Mouse (Mus musculus) kidney, postnatal 25 days (tissue): Measurements from ENCODE around the gene Hoxd13.

Experiments used
- DNase-seq, 2 experiments: peaks; one replicate each; pipeline ENCODE4 v3.0.0; 2021; ENCODE audit warnings: mixed read lengths in 2 of 2

Hoxd13 gene

GRCm38 (mm10) chr2:74709465-74710419 is 41.6 kb downstream of the Hoxd13 start:
- DNase-seq: peak in 1 of 2 experiments; percentile 45

DNA sequence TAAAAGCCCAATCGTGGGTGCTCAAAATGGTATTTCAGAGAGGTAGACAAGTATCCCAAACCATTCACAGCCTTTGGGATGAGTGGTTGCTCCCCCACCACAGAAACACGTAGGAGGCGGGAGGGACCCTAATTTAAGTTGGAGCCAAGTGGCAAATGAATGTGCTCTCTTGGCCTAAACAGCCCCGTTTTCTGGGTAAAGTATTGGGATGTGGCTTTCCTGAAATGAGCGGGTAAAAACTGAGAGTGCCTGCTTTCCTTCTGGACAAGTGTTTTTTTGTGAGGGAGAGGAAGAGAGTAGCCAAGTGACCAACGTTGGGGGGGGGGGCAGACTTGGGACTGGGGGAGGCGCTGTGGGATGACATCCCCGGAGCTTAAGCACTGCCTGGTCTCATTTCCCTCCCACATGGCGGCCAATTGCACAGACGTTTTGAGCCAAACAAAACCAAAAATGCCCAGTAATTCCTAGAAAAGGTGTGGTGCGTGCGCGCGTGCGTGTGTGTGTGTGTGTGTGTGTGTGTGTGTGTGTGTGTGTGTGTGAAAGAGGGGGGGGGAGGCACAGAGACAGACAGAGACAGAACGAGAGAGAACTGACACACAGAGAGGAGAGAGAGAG is 42.9 kb downstream of the Hoxd13 start:
- peak; percentile 58 for DNase-seq

DNA sequence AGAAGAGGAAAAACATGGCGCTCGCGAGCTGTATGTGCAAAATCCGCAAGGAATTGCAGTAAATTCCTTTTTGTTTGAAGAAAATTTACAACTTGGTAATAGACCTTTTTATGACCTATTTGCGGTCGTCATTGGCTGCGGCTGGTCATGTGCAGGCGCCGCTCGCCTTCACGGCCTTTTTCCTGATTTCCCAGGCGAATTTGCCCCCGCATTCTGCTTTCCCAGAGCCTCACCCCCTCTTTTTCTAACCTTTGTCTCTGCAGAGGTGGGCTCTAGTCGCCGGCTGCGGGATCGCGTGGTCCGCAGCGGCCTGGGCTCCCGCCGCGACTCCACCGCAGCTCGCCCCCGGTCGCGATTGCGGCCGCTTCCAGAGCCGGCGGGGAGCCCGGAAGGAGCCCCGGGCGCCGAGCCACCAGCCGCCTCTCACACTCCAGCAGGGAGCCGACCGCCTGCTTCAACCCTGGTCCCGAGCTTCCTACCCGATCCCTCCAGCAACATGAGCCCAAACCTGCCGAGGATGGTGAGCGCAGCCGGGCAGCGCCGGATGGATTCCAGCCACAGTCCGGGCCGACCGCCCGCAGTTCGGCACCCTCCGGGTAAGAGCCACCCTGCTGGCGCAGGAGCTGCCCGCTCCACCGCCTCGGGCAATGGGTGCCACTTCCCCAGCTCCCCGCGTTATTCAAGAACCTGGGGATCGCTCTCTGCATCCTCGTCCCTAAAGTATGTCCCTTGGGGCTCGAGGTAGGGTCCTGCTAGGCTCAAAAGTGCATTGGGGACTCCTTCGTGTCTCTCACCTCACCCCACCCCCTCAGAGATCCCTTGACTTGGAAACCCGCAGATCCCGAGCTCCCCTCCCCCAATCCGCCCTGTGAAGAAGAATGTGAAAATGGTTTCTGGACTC is 43.9 kb downstream of the Hoxd13 start, which contains the start of the genes Hoxd3 and Hoxd4:
Gene Hoxd3 (plus strand): TSS at position 207 of the 901 bp plus-strand sequence.
Gene Hoxd4 (plus strand): TSS at position 209 of the 901 bp plus-strand sequence.
- DNase-seq: peak; percentile 80 to 87

DNA sequence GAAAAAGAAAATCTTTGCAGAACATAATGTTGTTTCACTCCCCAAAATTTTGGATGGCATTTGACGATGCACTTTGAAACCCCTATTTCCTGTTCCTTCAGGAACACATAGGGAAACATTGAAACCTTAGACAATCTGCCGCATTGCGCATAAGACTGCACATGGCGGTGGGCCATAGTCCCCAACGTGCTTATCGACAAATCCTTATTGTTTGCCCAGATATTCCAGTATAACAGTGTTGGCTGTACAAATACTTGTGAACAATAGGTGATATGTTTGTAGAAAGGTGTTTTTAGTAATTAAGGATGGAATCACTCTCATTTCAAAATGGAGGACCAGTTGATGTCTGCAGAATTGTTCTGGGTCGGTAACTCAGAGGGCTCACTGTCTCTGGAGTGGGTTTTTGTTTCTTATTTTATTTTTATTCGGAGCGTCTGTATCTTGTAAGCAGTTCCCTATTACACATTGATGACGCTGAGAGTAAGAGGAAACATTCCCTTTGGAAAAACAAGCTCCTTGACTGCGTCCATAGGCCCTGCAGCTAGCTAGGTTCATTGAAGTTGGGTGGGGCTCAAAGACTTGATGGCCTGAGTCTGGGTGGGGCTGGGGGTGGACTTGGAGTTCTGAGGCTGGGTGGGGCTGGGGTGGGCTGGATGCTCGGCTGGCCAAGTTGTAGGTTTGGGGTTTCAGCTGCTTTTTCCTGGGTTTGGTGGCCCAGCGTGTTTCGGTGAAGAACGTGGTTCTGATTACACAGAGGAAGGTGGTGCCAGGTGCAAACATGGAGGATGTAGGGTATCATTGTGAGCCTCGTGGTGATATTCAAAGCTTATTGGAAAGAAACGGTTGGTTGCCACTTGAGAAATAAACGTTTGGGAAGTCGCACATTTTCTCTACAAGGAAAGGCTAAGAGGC is 45.4 kb downstream of the Hoxd13 start:
- peak in 1 of 2 experiments; percentile 47 for DNase-seq

- peak in 1 of 2 experiments; percentile 59 for DNase-seq
These were observed 46.2 kb downstream of the Hoxd13 start for GRCm38 (mm10) chr2:74714156-74714789.

DNA sequence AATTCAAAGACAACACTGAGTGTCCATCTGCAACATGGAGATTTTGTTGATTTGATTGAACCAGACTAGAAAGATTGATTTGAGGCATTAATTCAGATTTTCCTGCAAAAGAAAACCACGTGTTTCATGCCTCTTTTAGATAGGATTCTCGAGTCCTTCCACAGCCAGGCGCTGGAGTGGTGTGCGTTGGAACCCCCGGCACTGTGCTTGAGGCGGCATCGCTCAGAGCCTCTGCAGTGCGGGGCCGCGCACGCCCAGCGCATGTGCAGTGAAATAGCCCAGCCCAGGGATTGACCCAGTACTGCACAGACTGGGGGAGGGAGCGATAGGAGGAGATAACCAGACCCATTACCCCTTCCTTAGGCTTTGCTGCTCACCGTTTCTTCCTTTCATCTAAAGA is 46.8 kb downstream of the Hoxd13 start:
- DNase-seq: peak; percentile 62 to 77

DNA sequence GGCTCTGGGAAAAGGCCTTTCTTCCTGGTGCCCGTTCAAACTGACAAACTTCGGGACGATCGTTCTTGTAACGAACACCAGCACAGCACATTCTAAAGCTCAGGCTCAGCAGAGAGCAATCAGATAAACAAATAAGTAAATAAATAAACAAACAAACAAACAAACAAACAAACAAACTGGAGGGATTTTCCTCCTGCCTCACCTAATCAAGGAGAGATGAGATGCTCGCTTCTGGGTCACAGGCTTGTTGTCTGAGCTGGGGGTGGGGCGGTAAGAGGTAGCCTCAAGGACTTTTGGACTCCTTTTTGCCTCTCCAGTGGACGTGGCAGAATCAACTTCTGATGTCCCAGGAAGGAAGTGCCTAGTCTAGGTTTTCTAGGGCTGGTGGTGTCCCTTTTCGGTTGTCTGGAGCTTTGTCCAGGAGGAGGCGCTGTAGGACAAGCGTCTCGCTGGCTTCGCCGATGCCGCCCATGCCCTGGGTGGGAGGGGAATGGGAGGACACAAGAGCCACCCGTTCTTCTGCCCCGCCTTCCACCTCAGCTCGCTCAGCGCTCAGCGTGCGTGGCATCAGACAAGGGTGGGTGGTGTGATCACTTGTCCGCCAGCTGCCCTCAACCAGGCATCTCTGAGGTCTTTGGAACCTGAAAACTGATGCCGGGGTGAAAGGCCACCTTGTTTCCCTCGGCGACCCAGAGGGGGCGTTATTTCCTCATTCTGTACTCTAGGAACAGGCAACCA is 47.6 kb downstream of the Hoxd13 start:
- peak; percentile 94 to 96 for DNase-seq

GRCm38 (mm10) chr2:74720384-74720783 is 52.3 kb downstream of the Hoxd13 start:
- no peak for DNase-seq

DNA sequence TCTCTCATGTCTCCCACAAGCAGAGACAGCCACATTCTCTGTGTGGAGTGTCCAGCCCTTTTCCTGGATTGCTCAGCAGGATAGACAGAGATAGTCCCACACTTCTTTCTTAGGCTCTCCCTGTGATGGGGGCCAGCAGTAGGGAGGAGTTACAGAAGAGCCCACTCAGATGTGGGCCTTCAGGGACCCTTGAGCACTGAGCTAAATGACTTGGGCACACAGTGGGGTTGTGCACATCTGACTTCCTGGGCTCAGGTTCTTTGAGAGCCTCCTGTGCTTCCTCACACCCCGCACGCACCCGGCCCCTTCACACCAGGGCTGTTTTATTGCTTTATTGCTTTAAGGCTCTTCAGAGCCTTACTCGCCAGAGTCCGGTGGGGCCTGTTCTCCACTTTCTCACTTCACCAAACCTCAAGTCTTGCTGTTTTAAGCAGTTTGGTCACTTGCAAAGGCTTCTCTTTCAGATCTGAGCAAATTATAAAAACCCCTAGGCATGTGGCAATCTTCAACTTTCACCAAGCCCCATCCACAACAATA is 52.9 kb downstream of the Hoxd13 start:
- DNase-seq: no peak
